Mouse (Mus musculus): Measurements from ENCODE around the gene Bptf. TPM values are rescaled to one million over a fixed set of nuclear protein-coding genes. Genes with fewer than 3 reads are reported as not detected.
A peak's percentile ranks its signal among the peaks of the same experiment; 100 is the strongest.
"Not testable (repeated sequence)": the region's sequence is repeated elsewhere in the genome, so short reads cannot be mapped to it uniquely, and the experiment has no call there.

Gene Bptf
- 46.0 and 49.4 TPM in 2 replicates for polyA plus RNA-seq (2012; rRNA removed)

DNA sequence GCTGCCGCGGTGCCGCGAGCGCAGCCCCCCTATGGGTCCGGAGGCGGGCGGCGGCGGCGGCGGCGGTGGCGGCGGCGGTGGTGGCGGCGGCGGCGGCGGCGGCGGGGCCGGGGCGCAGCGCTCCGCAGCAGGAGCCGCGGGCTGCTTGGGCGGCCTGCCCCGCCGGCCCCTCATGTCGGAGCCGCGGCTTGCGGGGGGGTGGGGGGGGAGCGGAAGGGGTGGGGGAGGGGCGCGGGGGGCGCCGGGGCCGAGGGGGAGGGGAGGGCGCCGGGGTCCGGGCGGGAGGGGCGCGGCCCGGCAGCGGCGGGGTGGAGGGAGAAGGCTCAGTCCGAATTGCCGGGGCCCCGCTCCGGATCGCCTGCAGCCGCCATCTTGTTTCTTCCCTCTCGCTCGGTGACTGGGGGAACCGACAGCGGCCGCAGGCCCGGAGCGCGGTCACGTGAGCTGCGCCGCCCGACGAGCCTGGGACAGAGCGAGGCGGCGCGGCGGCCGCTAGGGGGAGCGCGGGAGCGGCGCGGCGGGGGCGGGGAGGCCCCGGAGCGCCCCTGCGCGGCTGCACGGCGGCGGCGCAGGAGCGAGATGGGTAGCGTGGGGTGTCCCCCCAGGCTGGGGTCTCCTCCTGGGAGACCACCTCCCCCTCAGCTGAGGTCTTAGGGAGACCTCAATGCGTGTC lies at the start of gene Bptf:
Gene Bptf, minus strand, starts transcription at position 379 of the 673 bp plus-strand sequence.
- peak; percentile 42 to 90 for DNase-seq (ENCODE audit: extremely low spot score in 1 of 2, low spot score in 1 of 2)

DNA sequence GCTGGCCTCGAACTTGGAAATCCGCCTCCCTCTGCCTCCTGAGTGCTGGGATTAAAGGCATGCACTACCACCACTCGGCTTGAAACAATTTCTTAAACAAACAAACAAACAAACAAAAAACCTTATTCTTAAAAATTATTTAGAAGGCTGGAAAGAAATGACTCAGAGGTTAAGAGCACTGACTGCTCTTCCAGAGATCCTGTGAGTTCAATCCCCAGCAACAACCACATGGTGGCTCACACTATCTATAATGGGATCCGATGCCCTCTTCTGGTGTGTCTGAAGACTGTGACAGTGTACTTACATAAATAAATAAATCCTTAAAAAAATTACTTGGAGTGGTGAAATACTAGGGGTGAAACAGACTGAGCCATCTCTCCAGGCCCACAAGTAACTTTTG lies 29.3 kb upstream of the Bptf start:
- DNase-seq (ENCODE audit: extremely low spot score in 1 of 2, low spot score in 1 of 2): no peak

DNA sequence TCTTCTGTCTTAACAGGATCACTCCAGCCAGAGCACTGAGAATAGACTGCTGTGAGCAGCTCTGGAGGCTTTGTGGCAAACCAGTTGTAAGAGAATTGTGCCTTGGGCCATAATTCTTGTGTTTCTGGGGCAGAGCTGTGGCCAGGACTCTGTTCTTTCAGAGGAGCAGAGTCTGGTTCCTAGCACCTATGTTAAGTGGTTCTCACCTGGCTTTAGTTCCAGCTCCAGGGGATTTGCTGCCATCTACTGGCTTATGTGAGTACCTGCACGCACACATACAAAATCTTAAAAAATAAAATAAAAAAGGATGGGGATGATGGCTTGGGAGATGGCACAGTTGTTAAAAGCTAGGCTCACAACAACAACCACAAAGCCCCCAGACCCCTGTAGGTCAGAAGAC lies 27.1 kb upstream of the Bptf start:
- DNase-seq (ENCODE audit: extremely low spot score in 1 of 2, low spot score in 1 of 2): peak in 1 of 2 experiments; percentile 3

DNA sequence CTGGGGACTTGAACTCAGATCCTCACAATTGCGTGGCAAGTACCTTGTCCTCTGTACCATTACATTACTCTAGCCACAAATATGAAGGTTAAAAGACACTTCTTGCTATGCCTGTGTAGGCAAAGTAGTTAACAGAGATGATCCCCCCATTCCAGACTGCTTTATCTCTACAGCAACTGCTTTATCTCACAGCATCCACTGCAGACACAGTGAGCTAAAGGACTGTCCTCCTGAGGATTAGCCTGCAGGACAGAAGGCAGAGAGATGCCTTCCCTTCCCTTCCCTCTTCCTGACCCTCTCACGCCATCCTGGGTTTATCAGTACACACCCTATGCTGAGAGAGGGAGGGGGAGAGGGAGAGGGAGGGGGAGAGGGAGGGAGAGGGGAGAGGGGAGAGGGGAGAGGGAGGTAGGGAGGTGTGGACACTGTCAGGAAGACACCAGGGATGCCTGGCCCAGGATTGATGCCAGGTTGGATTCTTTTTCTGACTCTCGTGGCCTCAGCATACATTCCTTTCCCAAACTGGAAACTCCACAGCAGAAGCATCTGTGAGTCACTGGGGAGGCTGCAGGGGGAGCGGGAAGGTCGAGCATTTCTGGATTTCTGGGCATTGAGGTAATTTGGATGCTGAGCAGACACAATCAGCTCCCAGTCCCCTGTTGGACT lies 25.2 kb upstream of the Bptf start:
- DNase-seq (ENCODE audit: extremely low spot score in 1 of 2, low spot score in 1 of 2): no peak

DNA sequence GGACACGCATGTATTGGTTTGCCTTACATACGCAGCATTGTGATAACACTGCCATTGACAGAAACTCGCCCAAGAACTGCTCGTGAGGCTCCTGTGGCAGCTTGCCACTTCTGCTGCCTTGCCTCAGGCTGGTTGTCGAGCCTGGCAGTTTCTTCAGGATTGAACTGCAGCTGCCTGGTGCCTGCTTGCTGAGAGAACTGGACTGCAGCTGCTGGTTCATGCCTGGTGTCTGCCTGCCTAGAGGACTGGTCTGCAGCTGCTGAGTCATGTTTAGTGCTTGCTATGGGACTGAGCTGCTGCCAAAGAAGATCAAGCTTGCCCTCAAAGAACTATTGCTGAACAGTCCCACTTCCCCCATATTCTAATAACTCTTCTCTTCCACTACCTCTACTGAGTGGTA lies 23.4 kb upstream of the Bptf start:
- no peak for DNase-seq (ENCODE audit: extremely low spot score in 1 of 2, low spot score in 1 of 2)

DNA sequence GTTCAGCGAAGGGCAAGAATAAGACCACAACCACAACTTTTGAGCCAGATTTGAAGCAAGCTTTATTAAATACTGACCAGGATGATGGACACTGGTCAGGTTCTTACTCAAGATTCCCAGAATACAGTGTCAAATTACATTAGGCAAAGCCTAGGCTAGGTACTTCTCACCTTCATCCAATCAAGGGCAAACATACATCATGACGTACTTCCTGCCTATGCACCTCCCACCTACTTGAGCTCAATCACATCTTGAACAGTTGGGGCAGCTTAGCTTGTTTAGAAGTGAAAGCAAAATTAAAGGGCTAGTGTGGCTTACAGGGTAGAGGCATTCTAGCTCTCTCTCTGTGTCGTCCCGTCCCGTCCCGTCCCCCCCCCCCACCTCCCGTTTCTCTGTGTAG lies 22.5 kb upstream of the Bptf start:
- no peak for DNase-seq (ENCODE audit: extremely low spot score in 1 of 2, low spot score in 1 of 2)

DNA sequence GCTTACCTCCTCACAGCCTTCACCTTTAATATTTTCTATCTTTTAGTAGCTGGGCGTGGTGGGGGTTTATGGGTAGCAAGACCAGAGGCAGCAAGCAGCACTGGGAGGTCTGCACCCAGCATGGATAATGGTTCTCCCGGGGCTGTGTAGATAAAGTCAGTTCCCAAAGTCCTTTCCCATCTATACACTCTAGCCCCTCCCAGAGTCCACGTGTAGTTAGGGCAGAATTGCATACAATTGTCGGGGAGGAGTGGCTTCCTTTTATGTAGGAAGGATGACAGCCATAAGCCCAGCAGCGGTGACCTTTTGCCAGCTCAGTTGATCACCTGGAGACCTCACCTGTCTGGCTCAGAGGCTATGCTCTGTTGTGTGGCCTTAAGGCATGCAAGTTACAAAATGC lies 21.7 kb upstream of the Bptf start:
- no peak for DNase-seq (ENCODE audit: extremely low spot score in 1 of 2, low spot score in 1 of 2)

DNA sequence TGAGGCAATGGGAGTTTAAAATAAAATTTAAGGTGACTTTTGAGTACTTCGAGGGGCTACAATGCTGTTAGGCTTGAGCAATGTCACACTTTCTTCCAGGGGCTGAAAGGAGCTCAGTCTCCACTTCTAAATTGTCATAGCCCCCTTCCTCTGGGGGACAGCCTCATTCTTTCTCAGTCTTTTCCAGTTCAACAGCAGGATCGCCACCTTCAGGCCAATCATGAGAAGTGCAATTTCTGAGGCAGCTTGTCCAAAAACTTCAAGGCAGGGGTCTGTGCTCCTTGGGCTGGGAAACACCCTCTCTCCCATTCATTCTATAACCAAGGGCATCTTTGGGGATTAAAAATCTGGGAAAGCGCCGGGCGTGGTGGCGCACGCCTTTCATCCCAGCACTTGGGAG lies 19.9 kb upstream of the Bptf start:
- DNase-seq (ENCODE audit: extremely low spot score in 1 of 2, low spot score in 1 of 2): peak in 1 of 2 experiments; percentile 8

DNA sequence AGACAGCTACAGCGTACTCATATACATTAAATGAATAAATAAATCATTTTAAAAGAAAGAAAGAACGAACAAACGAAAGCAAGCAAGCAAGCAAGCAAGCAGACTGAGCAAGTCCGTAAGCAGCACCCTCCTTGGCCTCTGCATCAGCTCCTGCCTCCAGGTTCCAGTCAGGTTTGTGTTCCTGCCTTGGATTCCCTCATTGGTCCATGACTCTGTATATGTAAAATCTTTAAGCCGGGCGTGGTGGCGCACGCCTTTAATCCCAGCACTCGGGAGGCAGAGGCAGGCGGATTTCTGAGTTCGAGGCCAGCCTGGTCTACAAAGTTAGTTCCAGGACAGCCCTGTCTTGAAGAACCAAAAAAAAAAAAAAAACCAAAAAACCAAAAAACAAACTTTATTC lies 12.0 kb upstream of the Bptf start:
- DNase-seq (ENCODE audit: extremely low spot score in 1 of 2, low spot score in 1 of 2): not testable (repeated sequence)

DNA sequence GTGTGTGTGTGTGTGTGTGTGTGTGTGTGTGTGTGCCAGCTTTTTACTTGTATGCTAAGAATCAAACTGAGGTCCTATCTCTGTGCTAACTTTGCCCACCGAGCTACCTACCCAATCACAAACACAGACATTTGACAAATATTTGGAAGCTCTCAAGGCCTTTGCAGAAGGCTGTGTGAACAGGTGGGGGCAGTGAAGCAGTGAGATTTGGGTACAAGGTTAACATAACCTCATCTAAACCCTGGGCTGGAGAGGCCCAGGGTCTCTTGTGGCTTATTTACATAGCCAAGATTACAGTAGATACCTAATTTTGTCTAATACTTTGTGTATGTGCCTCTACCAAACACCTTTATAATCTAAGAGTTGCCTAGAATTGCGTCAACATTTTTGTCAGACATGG lies 10.5 kb upstream of the Bptf start:
- DNase-seq (ENCODE audit: extremely low spot score in 1 of 2, low spot score in 1 of 2): no peak

DNA sequence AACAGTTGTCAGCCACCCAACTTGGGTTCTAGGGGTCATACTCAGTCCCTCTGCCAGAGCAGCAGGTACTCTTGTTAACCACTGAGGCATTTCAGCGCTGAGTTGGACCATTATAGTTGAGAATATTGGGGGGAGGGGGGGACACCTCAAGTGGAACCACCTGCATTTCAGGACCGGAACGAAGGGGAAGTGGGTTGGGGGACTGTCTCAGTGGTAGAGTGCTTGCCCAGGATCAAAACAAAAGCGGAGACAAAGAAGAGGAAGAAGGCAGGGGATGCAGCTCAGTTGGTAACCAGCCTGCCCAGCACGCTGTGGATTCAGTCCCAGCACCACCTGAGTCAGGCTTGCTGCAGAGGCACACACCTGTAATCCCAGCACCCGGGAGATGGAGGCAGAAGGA lies 8.8 kb upstream of the Bptf start:
- DNase-seq (ENCODE audit: extremely low spot score in 1 of 2, low spot score in 1 of 2): no peak

DNA sequence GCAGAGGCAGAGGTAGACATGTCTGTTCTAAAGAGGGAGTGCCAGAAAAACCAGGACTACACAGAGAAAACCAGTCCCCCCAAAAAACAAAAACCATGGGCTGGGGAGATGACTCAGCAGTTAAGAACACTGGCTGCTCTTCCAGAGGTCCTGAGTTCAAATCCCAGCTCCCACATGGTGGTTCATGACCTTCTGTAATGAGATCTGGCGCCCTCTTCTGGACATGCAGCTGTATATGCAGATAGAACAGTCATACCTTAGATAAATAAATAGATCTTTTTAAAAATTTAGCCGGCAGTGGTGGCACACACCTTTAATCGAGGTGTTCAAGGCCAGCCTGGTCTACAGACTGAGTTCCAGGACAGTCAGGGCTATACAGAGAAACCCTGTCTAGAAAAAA lies 6.7 kb upstream of the Bptf start:
- DNase-seq (ENCODE audit: extremely low spot score in 1 of 2, low spot score in 1 of 2): no peak

DNA sequence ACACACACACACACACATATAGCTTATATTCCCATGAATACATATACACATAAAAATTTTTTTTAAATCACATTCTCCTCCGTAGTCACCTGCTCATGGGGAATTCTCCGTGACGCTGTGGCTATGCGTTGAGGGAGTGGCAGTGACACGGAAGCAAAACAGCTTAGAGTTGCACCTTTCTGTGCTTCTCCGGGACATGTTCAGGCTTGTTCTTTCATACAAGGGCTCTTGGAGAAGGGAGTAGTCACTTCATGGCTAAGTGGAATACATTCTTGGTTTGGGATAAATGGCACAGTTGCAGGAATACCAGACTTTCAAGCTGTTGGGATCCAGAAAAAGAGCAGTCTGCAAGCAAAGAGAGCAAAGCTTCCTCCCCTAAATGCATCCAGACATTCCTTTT lies 5.7 kb upstream of the Bptf start:
- no peak for DNase-seq (ENCODE audit: extremely low spot score in 1 of 2, low spot score in 1 of 2)

DNA sequence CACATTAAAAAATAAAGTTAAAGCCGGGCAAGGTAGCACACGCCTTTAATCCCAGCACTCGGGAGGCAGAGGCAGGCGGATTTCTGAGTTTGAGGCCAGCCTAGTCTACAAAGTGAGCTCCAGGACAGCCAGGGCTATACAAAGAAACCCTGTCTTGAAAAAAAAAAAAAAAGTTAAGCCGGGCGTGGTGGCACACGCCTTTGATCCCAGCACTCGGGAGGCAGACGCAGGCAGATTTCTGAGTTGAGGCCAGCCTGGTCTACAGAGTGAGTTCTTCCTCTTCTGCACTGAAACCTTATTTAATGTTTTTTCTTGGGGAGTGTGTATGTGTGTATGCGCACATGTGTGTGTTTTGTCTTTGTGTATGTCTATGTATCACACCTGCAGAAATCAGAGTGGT lies 4.5 kb upstream of the Bptf start:
- not testable (repeated sequence) for DNase-seq (ENCODE audit: extremely low spot score in 1 of 2, low spot score in 1 of 2)

DNA sequence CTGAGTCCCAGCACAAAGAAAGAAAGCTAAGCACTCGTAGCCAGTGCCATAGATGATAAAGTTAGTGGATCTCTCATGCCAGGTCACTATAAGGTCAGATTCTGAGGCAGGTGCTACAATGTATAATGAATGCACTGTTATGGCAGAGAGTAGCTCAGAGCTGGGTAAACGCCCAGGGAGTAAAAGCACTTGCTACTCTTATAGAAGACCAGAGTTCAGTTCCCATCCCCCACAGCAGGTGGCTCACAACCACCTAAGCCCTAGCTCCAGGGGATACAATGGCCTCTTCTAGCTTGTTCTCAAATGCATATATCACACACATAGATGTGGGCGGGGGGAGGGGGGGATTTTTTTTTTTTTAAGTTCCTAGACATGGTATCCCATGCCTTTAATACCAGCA lies 3.8 kb upstream of the Bptf start:
- DNase-seq (ENCODE audit: extremely low spot score in 1 of 2, low spot score in 1 of 2): no peak

DNA sequence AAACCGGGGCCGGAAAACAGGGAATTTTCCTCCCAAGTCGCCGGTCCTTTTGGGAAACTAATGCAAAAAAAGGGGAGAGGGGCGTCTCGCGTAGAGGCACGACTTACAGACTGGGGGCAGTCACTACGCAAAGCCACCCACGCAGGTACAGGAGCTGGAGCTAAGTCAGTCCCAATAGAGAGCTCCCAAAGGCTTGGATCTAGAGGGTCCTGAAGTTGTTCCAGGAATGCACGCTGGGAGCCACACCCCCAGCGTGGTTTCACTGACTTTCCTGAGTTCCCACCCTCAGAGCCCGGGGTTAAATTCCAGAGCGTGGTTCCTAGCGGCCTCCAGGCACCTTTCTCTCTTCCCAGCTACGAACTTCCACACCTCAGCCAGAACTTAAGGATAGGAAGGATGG lies 499 bp upstream of the Bptf start:
- no peak for DNase-seq (ENCODE audit: extremely low spot score in 1 of 2, low spot score in 1 of 2)

DNA sequence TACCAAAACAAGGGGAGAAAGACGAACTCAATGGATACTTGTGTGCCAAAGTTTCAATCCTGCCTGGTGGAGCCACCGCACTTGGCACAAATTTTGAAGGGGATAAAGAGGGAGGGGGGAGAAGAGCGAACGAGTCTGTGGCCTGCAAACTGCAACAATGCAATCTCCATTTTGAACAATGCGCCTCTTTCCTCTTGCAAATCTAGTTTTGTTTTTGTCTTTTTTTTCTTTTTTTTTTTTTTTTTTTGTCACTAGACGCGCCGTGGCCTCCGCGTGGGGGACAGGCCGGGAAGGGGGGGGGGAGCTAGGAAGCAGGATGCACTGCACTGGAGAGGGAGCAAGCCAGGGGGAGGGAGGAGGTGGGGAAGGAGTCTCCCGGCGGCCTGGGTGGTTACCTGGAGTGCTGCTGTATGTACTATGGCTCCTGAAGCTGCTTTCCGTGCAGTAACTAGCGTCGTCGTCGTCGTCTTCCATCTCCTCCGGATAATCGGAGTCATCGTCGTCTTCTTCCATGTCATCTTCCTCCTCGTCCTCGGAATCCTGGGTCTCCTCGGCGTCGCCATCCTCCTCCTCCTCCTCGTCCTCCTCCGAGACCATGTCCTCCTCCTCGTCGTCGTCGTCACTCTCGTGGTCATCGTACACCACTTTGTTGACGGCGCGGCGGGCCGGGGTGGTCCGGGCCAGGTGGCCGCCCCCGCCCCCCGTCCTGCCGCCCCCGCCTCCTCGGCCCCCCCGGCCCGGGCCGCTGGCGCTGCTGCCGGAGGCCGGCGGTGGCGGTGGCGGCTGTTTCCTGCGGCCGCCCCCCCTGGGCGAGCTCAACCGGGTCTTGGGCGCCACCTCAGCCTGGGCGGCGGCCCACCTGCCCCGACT lies 813 bp downstream of the Bptf start:
- DNase-seq (ENCODE audit: extremely low spot score in 1 of 2, low spot score in 1 of 2): peak in 1 of 2 experiments; percentile 58

DNA sequence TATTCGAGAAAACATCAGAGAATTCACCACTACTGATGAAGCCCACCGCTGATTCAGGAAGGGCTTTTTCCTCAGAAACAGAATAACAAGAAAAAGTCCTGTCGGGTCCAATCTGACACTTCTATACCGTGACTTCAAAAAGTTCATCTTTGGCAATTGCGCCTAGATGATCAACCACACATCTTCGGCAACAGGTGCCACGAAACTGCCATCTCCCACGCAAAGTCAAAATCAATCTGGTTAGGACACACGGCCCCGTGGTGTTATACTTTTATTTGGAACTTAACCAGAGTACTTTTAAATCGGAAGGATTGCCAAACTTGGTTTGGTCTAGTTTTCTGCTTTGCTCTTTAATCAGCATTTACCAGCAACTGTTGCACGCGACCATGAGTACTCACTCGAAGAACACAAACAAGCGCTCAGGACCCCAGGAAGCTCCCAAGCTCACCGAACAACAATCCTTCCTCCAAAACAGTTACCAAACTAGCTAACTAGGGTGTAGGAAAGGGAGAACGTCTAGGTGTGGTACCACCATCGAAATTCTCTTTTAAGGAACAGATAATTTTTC lies 1.6 kb downstream of the Bptf start:
- DNase-seq (ENCODE audit: extremely low spot score in 1 of 2, low spot score in 1 of 2): no peak

DNA sequence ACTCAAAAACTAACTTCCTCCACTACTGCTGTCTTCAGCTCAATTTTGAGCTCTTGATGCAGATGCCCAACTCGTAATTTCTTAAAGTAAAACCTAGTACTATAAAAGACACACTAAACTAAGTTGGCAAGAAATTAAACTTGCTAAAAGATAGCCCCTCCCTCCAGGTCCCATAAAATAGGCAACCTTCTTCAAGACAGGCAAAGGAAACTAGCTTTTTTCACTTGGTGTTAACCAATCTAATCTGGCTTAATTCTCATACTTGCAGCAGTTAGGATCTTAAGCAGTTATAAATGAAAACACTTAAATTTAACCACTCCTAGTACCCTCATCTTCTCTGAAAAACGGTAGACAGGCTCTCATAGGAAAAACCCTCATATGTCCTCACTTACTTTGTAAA lies 2.3 kb downstream of the Bptf start:
- no peak for DNase-seq (ENCODE audit: extremely low spot score in 1 of 2, low spot score in 1 of 2)

DNA sequence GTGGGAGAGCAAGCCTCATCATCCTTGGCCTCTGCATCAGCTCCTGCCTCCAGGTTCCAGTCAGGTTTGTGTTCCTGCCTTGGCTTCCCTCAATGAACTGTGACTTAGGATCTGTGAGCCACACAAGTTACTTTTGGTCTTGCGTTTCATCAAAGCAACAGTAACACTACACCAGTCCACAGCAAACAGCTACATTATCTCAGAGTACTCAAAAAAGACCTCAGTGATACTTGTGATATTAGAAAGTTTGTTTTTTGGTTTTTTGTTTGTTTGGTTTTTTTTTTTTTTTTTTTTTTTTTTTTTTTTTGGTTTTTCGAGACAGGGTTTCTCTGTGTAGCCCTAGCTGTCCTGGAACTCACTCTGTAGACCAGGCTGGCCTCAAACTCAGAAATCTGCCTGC lies 5.2 kb downstream of the Bptf start:
- not testable (repeated sequence) for DNase-seq (ENCODE audit: extremely low spot score in 1 of 2, low spot score in 1 of 2)

DNA sequence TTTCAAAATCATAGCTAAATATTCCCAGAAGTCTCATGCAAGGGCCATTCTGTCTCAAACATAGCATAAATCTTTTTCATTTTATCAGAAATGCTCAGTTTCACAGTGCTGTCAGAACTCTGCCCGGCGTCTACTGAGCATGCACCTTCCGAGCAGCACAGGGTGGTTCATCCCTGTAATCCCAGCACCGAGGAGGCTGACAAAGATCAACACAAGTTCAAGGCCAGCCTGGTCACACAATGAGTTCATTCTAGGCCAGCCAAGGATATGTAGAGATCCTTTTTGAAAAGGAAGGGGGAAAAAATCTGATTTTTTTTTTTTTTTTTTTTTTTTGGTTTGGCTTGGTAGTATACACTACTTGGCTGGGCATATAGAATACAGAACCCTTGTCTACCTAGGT lies 6.9 kb downstream of the Bptf start:
- no peak for DNase-seq (ENCODE audit: extremely low spot score in 1 of 2, low spot score in 1 of 2)

All from frontal cortex, adult 2 months (tissue).